Mouse (Mus musculus): ENCODE results near the gene Prune2.

DNA sequence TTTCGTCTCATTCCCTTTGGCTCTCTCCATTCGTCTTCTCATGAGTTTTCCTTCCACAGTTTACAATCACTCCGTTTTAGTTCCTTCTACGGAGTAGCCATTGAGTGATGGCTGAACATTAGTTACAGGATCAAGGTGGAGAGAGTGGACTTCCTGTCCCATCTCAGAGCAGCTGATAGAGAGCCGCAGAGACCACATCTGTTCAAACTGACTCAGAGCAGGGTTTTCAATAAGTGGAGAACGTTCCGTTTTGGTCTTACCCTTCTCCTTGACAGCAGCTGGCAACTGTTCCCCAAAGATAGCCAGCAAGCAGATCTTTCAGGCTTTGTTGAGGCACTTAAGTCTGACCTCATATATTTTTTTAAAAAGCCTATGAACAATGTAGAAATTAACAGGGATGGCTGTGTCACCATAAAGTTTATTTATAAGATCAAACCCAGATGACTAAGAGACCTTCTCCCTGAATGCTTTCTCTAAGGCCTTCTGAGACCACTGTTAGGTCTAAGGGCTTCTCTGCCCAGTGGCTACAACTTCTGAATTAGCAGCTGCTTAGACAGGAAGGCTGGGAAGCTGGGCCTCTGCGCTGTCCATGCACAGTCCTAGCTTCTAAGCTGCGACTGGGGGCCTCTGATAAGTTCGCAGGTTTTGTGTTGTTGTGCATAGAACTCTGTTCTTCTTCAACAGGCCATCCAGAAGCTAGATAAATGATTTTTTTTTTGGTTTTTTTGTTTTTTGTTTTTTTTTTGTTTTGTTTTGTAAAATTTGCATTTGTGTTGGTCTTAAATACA lies 58.6 kb downstream of the Prune2 start:
- TF ChIP-seq CTCF (IDR thresholded peaks at IDR 0.05; ENCODE audit: low read depth, low read length) (no peak), EP300 (IDR thresholded peaks at IDR 0.05; ENCODE audit: insufficient read depth, low read depth, low read length) (no peak)
